Mouse (Mus musculus): ENCODE data around the gene Dazap1.

The Dazap1 gene

DNA sequence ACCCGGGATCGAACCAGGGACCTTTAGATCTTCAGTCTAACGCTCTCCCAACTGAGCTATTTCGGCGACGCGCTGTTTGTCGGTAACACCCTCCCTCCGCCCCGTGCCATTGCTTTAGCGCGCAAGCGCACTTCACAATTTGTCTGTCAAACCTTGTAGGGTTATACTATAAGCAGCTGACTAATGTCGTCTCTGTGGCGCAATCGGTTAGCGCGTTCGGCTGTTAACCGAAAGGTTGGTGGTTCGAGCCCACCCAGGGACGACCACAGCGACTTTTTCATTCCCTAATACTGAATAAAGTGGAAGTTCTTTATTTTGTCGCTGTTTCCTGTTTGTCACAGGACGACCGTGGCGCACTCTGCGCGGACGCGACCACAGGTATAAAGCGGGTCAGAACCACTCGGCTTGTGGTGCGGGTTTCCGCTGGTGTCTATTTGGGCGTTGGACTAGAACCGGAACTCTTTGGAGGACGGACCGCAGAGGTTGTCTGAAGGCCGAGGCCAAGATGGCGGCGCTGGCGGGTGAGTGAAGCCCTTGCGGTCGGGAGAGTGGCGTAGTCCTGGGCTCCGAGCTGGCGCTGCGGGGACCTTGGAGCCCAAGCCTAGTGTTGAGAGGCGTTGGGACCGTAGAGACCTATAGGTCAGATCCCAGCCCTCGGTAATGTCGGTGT lies 12.2 kb upstream of the Dazap1 start, which contains the start of gene Ndufs7:
Gene Ndufs7, plus strand, starts transcription at position 151 of the 670 bp plus-strand sequence.
- intact Hi-C loops (cut with DNase I), result no loop called here

DNA sequence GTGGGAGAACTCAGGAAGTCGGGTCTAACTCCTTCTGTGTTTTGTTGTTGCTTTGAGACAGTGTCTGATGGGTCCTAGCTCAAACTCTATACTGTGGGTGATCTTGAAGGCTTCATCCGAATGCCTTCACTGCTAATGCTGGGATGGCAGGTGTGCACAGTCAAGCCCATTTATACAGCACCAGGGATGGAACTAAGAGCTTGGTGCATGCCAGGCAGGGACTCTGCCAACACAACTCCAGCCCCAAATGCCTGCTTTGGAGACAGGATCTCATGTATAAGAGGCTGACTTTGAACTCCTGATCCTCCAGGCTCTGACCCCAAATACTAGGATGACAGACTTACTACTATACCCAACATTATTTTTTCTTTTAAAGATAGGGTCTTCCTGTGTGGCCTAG lies 11.2 kb upstream of the Dazap1 start:
- intact Hi-C loops (cut with DNase I), result no loop called here

DNA sequence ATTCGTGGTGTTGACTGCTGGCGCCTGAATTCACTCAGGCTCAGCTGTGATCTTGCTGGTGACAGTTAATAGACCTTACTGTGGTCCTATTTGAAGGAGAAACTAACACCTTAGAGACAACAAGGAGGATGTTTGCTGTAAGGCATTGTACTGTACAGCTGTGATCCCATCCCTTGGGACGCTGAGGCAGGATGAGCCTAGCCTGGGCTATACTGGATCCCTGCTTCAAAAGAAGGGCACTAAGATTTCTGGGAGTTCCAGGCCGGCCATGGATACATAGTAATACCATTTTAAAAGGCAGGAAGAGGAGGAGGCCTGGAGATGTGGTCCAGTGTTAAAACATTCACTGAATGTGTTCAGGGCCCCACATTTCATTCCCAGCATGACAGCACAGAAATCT lies 10.7 kb upstream of the Dazap1 start:
- intact Hi-C loops (cut with DNase I), result no loop called here

DNA sequence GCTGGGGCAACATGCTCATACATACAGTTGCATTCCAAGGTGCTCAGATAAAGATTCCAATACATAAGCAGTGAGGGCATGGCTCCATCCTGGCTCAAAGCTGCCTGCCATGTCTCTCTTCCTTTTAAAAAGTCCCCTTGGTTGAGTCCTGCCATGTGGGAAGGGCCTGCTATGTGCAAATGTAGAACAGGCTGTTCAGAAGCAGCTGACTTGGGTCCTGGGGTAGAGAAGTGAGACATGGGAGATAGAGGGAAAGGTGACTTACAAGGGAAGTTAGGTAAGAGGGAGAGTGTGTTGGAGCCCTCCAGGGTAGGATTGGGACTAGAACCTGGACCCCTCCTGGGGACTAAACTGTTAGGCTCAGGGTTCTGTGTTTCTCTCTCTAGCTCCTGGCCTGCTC lies 9.3 kb upstream of the Dazap1 start:
- intact Hi-C loops (cut with DNase I), result no loop called here

DNA sequence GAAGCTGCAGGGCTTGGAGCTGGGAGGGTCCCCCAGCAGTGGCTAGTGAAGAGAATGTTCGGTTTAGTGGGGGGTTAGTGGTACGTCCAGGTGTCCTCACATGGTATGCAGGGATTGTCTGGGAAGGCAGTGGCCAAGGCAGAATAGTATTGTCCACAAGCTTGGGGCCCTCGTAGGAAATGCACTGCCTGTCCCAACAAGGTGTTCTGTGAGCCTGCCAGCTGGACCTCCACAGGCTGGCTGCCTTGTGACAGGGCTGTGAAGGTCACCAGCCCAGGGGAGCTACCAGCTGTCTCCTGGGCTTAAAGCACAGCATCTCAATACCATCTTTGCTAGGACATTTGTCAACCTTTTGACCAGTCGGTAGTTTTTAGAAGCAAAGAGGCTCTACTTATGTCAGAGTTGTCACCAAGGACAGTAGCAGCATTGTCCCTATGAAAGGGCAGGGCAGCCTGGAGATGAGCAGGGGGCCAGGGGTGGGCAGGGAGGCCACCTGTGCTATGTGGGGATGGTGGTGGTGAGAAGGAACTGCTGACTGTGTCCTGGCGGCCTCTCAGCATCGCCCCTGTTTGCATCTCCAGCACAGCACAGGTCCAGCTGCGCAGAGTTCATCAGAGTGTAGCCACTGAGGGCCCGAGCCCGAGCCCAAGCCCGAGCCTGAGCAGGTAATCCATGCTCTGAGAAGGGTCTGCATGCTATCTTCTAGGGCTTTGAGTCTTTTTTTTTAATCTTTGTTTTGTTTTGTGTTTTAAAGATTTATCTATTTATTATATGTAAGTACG lies 8.6 kb upstream of the Dazap1 start:
- intact Hi-C loops (cut with DNase I), result no loop called here

DNA sequence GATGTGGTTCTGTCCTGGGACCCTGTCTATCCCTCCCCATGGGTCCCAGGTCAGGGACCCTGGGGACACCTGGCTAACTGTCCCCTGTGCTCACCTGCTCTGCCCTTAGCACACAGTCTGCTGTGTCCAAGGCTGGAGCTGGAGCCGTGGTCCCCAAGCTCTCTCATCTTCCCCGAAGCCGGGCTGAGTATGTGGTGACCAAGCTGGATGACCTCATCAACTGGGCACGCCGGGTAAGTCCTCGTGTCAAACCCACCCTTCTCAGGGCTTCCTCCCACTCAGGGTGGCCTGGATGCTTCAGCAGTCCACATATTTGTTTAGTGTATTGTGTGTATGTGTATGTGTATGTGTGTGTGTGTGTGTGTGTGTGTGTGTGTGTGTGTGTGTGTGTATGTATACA lies 7.7 kb upstream of the Dazap1 start:
- intact Hi-C loops (cut with DNase I), result no loop called here

DNA sequence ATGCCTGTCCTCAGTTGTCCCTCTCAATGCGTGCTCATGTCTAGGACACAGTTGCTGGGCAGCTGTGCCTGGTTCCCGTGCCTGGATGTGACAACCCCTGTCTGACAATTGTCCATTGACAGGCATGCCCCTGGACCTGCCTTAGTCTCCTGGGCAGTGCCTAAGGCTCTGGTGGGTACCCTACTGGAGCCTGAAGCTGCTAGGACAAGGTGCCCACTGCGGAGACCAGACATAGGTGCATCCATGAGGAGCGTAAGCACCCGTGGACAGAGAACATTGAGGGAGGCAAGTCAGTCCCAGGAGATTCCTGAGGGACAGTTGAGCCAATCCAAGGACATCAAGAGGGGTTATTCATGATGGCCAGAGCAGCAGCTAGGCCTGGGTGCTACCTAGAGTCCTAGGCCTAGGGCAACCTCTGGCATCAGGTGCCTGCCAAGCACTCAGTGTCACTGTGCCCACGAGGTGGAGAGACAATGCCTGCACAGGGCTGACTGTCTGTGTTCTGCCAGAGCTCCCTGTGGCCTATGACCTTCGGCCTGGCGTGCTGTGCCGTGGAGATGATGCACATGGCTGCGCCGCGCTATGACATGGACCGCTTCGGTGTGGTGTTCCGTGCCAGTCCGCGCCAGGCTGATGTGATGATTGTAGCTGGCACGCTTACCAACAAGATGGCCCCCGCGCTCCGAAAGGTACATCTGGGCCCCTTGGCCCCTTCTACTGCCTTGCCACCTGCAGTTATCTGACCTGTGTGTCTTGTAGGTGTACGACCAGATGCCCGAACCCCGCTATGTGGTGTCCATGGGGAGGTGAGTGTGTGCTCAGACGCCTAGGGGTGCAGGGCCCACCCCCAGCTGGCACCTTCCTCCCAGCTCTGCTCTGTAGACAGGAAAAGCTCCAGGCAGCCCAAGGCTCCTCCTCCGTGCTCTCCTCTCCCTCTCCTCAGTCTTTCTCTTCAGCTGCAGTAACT lies 6.7 kb upstream of the Dazap1 start:
- intact Hi-C loops (cut with DNase I), result no loop called here

DNA sequence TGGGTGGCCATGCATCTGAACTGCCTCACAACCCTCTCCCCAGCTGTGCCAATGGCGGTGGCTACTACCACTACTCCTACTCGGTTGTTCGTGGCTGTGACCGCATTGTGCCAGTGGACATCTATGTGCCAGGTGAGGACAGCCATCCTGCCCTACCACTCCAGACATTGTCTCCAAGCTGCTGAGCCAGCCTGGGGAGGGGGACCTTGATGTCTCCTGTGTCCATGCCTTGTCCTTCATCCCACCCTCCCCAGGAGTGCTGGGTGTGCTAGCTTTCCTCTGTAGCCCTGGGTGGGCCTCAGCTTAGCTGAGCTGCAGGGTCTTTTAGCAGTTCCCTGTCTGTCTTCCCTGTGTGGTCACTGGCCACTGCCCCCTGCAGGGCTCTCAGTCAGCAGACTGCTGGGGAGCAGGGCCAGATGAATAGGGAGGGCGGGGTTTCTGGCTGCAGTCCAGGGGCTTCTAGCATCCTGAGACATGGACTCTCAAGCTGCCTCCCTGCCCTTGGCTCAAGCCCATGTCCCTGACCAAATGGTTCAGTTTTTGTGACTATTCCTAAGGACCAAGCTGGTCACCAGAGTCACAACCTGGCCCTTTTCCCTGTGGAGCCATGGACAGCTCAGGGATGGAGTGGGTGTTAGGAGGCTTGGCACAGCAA lies 5.3 kb upstream of the Dazap1 start:
- intact Hi-C loops (cut with DNase I), result no loop called here

DNA sequence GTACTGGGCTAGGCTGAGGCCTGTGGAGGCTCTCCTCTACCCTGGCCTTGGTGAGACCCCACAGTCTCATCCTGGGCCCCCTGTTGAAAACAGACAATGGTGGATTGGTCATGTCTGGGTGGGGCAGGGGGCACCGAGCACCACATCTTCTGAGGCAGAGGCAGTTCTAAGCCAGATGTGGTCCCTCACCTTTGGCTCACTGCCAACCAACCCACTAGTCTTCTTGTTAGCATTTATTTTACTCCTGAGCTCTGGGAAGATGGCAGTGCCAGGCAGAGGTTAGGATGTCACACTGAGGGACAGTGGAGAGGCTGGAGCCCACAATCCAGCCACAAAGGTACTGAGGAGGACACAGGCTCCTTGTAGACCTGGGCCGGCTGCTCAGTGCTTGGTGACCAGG lies 3.4 kb upstream of the Dazap1 start:
- intact Hi-C loops (cut with DNase I), result no loop called here

DNA sequence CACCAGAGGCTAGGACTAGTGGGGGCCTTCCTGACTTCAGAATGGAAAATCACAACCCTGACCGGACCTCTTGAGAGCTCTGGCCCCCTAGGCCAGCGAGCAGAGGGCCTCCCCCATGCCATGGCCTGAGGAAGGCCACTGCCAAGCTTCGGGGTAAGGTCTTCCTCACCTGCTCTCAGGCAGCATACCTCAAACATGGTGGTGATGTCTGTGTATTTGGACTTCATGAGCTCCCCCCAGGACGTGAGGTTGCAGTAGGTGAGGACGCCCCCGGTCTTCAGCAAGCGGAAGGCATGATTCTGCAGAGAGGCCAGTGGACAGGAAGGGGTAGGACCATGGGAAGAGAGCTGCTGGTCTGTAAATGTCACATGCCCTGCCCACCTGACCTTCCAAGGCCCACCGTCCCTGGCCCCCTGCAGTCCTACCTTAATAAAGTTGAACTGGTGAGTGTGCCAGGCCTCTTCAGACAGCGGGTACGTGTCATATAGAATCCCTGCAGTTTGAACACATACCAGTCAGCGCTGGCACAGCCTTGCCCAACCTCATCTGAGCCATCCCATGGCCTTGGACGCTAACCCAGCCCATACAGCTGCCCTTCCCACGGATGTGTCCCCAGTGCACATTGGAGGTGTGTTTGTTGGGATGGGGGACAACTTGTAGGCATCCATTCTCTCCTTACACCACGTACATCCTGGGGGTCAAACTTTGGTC lies 2.4 kb upstream of the Dazap1 start:
- intact Hi-C loops (cut with DNase I), result no loop called here

DNA sequence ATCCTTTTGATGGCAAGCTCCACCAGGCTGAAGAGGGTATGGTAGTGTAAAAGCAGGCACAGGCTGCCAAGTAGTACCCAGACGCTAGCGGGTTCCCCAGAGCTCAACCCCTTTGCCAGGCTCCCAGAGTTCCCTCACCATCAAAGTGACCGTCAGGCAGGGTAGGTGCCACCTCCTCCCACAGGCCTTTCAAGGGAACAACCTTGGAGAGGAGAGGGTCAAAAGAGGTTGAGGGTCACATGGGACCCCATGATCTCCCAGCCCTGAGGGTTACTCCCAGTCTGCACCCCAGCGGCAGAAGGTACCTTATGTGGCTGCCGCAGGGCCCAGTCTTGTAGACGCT lies 1.9 kb upstream of the Dazap1 start:
- intact Hi-C loops (cut with DNase I), result no loop called here

DNA sequence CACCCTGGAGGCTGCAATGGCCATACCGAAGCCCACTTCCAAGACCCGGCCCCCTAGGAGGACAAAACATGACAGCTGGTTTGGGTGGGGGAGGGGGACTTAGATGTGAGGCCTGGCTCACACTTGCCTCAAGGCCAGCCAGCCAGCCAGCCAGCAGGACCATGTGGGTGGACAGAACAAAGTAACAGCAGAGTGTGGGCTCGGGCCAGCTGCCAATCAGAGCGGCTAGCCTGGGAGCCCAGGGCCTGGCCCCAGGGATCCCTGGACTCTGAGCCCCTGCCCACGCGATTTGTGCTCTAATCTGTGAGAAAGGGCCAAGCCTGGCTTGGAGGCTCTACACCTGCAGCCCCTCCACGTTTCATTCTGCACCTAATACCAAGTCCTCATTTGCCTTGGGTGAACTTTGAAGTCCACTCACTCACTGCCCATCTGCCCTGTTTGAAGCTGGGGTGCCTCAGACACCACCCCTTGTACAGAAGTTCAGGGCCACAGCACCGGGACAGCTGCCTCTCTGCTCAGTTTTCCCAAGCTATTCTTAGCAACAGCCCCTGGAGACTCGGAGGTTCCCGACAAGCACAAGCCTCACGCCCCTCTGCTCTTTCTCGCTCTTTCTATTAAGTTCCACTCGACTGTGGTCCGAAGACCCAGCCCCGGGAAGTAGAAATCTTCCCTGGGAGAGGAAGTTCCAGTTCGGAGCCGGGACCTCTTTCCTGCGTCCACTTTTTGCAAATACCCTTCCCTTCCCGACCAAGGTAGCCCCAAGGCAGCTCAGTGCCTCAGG lies 1.2 kb upstream of the Dazap1 start:
- intact Hi-C loops (cut with DNase I), result no loop called here

DNA sequence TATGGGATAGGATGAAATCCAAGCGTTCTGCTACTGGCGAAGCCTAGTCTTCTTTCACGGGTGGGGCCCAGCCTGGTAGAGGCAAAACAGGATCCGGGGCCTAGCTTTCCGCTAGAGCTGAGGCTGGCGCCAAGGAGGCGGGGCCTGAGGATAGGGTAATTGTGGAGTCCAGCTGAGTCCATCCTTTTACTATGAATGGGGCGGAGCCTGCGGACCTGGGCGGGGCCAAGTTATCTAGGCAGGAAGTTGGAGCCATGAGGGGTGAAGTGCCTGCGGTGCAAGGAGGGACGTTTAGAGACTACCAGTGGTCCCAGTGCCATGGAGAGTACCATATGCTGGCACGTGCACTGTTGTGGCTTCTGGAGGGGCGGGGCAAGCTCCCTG lies 291 bp downstream of the Dazap1 start:
- intact Hi-C loops (cut with DNase I), result no loop called here

DNA sequence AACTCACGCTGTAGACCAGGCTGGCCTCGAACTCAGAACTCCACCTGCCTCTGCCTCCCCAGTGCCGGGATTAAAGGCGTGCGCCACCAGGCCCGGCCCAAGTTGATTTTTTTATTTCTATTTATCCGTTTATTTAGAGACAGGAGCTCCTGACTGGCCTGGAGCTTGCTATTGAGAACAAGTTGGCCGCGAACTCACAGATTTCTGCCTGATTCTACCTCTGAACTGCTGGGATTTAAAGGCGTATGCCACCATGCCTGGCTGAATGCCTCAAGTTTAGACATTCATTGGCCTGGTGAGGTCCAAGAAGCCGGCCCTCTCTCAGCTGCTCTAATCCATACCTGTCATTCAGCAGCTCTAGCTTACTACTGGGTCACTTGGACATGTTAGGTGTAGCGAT lies 883 bp downstream of the Dazap1 start:
- intact Hi-C loops (cut with DNase I), result no loop called here

DNA sequence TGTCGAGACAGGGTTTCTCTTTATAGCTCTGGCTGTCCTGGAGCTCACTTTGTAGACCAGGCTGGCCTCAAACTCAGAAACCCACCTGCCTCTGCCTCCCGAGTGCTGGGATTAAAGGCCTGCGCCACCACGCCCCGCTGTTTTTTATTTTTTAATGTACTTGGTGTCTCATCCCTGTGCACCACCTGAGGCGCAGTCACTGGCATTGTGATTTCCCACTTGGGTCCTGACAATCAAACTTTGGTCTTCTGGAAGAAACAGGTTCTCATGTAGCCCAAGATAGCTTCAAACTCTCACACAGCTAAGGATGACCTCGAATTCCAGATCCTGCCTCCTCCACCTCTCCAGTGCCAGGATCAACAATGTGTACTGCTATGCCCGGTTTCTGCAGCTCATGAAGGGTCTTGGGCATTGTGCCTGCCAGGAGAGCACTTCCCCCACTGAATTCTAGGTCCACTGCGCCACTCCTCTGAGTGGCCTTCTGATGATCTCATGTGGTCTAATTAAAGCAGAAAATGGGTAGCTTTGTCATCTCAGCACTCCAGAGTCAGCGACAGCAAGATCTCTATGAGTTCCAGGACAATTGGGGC lies 1.6 kb downstream of the Dazap1 start:
- intact Hi-C loops (cut with DNase I), result no loop called here

DNA sequence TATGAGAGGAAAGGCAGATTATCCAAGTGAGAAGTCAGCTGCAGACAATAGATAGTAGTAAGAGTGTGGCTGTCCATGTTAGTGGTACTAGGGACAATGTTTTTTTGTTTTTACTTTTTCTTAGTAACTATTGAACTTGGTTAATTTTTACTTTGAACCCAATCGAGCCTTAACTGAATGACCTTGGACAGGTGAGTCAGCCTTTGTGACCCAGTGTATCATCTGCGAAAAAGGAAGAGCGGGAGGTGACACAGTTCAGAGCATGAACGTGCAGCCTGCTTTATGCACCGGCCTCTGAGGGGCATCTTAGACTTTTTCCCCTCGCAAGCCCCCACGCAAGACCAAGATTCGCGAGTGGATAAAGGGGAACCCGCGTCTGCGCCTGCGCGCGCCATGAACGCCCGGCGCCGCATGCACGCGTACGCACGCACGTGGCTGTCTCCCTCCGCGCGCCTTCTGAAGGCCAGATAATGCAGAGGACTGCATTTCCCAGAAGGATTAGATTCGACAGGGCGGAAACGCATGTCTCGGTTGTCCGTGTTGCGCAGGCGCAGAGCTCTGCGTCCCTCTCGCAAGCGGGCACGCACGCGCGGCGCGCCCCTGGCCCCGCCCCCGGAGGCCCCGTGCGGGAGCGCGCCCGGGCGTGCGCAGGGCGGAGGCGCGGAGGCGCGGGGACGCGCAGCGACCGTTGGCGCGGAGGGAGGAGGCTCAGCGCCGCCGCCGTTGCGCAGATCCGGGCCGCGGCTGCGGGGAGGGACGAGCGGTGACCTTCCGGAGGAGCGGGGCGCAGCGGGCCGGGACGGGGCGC lies 3.3 kb downstream of the Dazap1 start:
- intact Hi-C loops (cut with DNase I), result no loop called here

DNA sequence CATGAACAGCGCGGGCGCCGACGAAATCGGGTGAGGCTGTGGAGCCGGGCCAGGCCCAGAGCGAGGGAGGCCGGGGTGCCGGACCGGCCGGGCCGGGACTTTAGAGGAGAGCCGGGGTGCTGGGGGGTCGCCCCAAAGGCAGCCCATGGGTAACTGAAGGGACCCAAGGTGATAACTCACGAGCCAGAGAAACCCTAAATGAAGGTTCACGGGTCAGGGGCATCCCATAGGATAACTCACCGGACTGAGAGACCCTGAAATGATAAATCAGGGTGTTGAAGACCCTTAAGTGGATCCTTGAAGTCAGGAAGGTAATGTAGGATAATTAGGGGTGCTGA lies 3.8 kb downstream of the Dazap1 start:
- intact Hi-C loops (cut with DNase I), result no loop called here

DNA sequence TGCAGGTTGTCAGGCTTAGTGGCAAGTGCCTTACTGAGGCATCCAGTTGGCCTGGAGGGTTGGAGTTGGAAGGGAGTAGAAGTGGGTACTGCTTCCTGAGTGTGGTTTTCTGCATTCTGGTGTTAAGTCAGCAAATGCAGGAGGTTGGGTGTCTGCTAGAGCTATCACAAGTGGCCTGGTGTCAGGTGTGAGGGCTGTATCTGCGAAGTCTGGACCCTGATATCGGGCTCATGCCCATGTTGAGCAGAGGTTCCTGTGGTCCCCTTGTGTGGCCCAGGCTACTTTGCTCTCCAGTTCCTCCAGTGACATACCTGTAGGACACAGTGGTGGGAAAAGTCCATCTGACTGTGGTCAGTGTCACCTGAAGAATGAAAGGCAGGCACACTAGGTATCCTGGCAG lies 8.8 kb downstream of the Dazap1 start:
- intact Hi-C loops (cut with DNase I), result no loop called here

DNA sequence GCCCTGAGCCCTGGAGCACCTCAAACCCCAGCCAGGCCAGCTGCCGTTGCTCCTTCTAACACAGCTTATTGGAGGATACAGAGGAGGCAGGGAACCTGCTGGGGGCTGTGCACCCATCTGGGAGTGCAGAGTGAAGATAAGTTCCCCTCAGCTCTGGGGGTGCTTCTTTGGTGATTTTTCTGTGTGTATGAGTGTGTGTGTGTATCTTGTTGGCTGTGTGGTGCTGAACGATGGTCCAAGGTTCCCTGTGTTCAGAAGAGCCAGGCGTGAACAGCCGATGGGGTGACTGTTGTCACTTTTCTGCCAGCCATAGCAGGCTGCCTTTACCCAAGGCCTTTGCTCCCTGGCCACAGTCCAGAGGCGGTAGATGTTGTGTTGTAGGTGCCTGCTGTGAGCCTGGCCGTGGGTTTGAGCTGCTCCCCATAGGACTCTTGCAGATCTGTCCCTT lies 9.5 kb downstream of the Dazap1 start:
- intact Hi-C loops (cut with DNase I), result no loop called here
